Mouse (Mus musculus): ENCODE results near the gene Ttc36.

DNA sequence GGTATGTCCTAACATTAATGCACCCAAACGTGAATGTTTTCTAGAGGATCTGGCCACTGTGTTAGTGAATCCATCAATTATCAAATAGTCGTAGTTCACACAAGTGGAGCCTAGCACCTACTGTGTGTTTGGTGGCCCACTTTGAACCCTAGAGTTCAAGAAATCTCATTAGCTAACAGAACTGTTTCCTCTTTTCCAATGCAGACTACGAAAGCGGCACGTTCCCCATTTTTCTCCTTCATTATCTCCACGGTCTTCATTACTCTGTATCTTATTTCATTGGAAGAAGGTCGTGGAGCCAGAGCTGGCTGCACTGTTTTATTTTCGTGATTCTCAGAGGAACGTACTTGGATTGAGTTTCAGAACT, 2.9 kb downstream of the Ttc36 start:
- TF ChIP-seq CTCF (IDR thresholded peaks at IDR 0.05; ENCODE audit: low read depth, low read length) (no peak), POLR2A (IDR thresholded peaks at IDR 0.05; ENCODE audit: extremely low read depth, insufficient read depth, low read length) (no peak)

Measured in liver, adult 2 months (tissue).